Mouse (Mus musculus) megakaryocyte, embryonic 14.5 days (primary cell): ENCODE results near the gene Frmd4b.

Experiments
- FLI1 ChIP-seq: IDR thresholded peaks from 2 replicates; pipeline ENCODE4 v1.6.1; 2012; ENCODE audit warnings: low read length, inconsistent platforms, mixed read lengths
- GATA1 ChIP-seq: IDR thresholded peaks from 3 replicates; pipeline ENCODE4 v1.6.1; 2012; ENCODE audit warnings: mixed read lengths, low read length, inconsistent platforms, borderline replicate concordance

DNA sequence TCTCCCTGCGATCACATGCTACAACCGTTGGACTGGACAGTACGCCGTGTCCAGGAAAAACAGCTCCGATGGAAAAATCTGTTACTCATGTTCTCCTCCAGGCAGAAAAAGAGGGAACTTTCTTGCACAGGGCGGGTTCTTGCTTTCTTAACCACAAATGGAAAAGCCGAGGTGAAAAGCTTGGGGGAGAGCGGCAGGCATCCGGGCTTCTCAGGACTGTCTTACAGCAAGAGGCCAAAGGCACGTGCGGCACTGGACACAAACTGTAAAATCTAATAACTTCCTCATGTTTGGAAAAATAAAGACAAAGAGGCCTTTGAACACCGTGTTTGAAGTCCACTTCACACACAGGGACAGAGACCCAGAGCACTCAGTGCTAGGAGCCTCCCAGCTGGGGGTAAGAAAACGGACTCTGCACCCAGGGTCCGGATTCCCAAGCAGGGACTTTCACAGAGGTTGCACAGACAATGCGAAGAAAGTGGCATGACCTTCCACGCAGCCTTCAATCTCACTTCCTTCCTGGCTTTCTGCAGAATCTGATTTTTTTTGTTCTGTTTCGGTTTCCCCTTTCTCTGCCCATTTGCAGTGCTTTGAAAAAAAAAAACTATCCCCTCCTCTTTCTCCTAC lies 153.3 kb downstream of the Frmd4b start:
- no peak for TF ChIP-seq FLI1
- TF ChIP-seq GATA1 = no peak
